ENCODE assay signal across 27 mouse cellular contexts in the genomic region with DNA sequence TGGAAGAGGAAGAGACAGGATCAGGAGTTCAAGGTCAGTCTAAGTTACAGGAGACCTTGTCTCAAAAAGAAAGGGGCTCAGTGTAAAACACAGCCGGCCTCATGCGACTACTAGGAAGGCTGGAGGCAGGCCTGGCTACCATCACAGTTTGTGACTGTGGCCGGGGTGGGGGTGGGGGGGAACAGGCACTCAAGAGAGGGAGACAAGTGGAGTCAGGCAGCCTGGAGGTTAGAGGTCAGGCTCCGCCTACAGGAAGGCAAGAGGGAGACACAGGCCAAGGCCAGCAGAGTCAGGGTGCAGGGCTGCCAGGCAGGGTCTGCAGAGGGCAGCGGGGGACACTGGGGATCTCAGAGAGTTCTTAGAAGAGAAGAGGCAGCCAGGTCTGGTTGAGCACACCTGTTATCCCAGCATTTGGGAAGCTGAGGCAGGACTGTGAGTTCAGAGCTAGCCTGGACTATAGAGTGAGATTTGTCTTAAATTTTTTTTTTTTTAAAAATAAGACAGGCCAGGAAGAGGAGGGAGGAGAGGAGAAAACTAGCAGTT. TPM values are rescaled to one million over a fixed set of nuclear protein-coding genes. Genes with fewer than 3 reads are reported as not detected.
DNase-seq lines count a peak whose midpoint lies in the region; ATAC-seq and TF ChIP-seq lines count a peak whose summit lies in the region.
"Had no signal": no experiment of that assay in that cellular context is flagged by ENCODE, and none has a peak within 500 bp of the region (broad histone marks: within the 10 kb centered on the region; RNA-seq: fewer than 3 reads in every experiment).

No protein-coding gene starts in this region.

- TF ChIP-seq CTCF in midbrain, postnatal 0 days (IDR thresholded peaks at IDR 0.05), result no peak

- DNase-seq in cerebellum, adult 8-10 months, result peak; percentile 37
- no peak for DNase-seq in cerebellum, postnatal 4 days (ENCODE audit: low spot score in 2 of 2)
- peak; percentile 53 for DNase-seq in midbrain, embryonic 11.5 days (ENCODE audit: low spot score, missing footprints)
- DNase-seq in midbrain, postnatal 0 days (ENCODE audit: low spot score), result no peak
- DNase-seq in cerebellum, adult 9-10 months, result peak; percentile 56
- DNase-seq in right cerebral cortex, postnatal 14 days, result no peak
- DNase-seq: adrenal gland, adult 8-10 months; gastrocnemius, postnatal 14 days; heart, adult 11 months; kidney, adult 8-10 months; kidney, postnatal 4 days; layer of hippocampus, adult 9-11 months; lung, embryonic 14.5 days; lung, postnatal 14 days; spleen, adult 18-20 months; thymus, adult 18-20 months; thymus, postnatal 25 days had no signal

- H3K4me2 ChIP-seq in midbrain, embryonic 11.5 days, result no peak overlapping the region
- no peak overlapping the region for H3K4me2 ChIP-seq in midbrain, postnatal 0 days (ENCODE audit: low read depth, low read length, poor library complexity, severe bottlenecking)
- H3K4me2 ChIP-seq: forebrain, embryonic 13.5 days; heart, embryonic 15.5 days; intestine, embryonic 15.5 days; liver, embryonic 15.5 days; lung, embryonic 14.5 days; midbrain, embryonic 12.5 days had no signal

- no peak for ATAC-seq in midbrain, embryonic 11.5 days (ENCODE audit: low FRiP score)
- ATAC-seq in midbrain, postnatal 0 days (ENCODE audit: low FRiP score), result no peak
- ATAC-seq in megakaryocyte-erythroid progenitor cell, adult 5-6 weeks (replicated peaks; ENCODE audit: low FRiP score, low TSS enrichment, poor library complexity, severe bottlenecking), result no peak
- ATAC-seq: forebrain, embryonic 13.5 days; hindbrain, embryonic 16.5 days; intestine, embryonic 15.5 days had no signal

- no peak overlapping the region for H3K9ac ChIP-seq in midbrain, embryonic 11.5 days (ENCODE audit: low read length)
- H3K9ac ChIP-seq in midbrain, postnatal 0 days (replicated peaks; ENCODE audit: low read length, poor library complexity, severe bottlenecking), result no peak overlapping the region
- H3K9ac ChIP-seq: forebrain, embryonic 13.5 days; heart, embryonic 15.5 days; intestine, embryonic 15.5 days; liver, embryonic 15.5 days; lung, embryonic 14.5 days; midbrain, embryonic 12.5 days had no signal

- no peak overlapping the region for H3K27ac ChIP-seq in midbrain, embryonic 11.5 days (ENCODE audit: low read depth, low read length)
- no peak overlapping the region for H3K27ac ChIP-seq in midbrain, postnatal 0 days (ENCODE audit: low read depth, low read length)
- H3K27ac ChIP-seq: forebrain, embryonic 13.5 days; heart, embryonic 10.5 days; heart, embryonic 15.5 days; intestine, embryonic 15.5 days; kidney, postnatal 0 days; liver, embryonic 15.5 days; midbrain, embryonic 12.5 days; stomach, postnatal 0 days had no signal

- H3K4me1 ChIP-seq in midbrain, embryonic 11.5 days (ENCODE audit: control insufficient read depth, insufficient read depth, low read length), result peaks cover 16% of the 10 kb centered on the region
- H3K4me1 ChIP-seq in midbrain, postnatal 0 days (ENCODE audit: insufficient read depth, low read length), result peaks cover 16% of the 10 kb centered on the region
- H3K4me1 ChIP-seq: liver, embryonic 15.5 days had no signal

- 65% methylated on average over 5 of the region's 5 CpGs for WGBS in midbrain, embryonic 11.5 days
- WGBS in midbrain, postnatal 0 days, result 67% methylated on average over 5 of the region's 5 CpGs

- H3K27me3 ChIP-seq in midbrain, embryonic 11.5 days (ENCODE audit: control insufficient read depth, insufficient read depth, low read length), result peaks cover 19% of the 10 kb centered on the region
- peaks cover under 1% of the 10 kb centered on the region; the same call in 1 of the 2 replicates for H3K27me3 ChIP-seq in midbrain, postnatal 0 days (ENCODE audit: insufficient read depth, low read length)

- H3K36me3 ChIP-seq in midbrain, embryonic 11.5 days (ENCODE audit: control insufficient read depth, insufficient read depth, low read length), result no peaks in the 10 kb centered on the region
- peaks cover 10% of the 10 kb centered on the region for H3K36me3 ChIP-seq in midbrain, postnatal 0 days (ENCODE audit: insufficient read depth, low read length)
- H3K36me3 ChIP-seq: heart, embryonic 10.5 days; heart, embryonic 15.5 days; intestine, embryonic 15.5 days; liver, embryonic 15.5 days; midbrain, embryonic 12.5 days had no signal

- H3K9me3 ChIP-seq in midbrain, embryonic 11.5 days (ENCODE audit: control insufficient read depth, low read length), result no peaks in the 10 kb centered on the region
- H3K9me3 ChIP-seq in midbrain, postnatal 0 days (ENCODE audit: low read length), result no peaks in the 10 kb centered on the region
- H3K9me3 ChIP-seq: forebrain, embryonic 13.5 days; heart, embryonic 10.5 days; heart, embryonic 15.5 days; intestine, embryonic 15.5 days; liver, embryonic 15.5 days; midbrain, embryonic 12.5 days had no signal

- no peak overlapping the region for H3K4me3 ChIP-seq in midbrain, embryonic 11.5 days (ENCODE audit: low read depth, low read length)
- H3K4me3 ChIP-seq in midbrain, postnatal 0 days (ENCODE audit: low read depth, low read length), result no peak overlapping the region
- H3K4me3 ChIP-seq: forebrain, embryonic 13.5 days; heart, embryonic 10.5 days; heart, embryonic 15.5 days; intestine, embryonic 15.5 days; liver, embryonic 15.5 days; midbrain, embryonic 12.5 days had no signal

RNA-seq across cellular contexts. Expression of gene Kcnc3, which starts 6.6 kb away (rescaled TPM):
- polyA plus RNA-seq in midbrain, embryonic 11.5 days (2014; fragmentation: Nextera tagmentation; extraction: Ambion mirVana), result 0.86 and 1.3 TPM in 2 replicates
- total RNA-seq in midbrain, postnatal 0 days (2014; rRNA removed), result 17.2 and 25.4 TPM in 2 replicates
- 6.2 and 6.6 TPM in 2 replicates for polyA plus RNA-seq in midbrain, postnatal 0 days (2015; fragmentation: Nextera tagmentation; extraction: Ambion mirVana)
- total RNA-seq in megakaryocyte-erythroid progenitor cell, adult 5-6 weeks (2014; fragmentation: Nextera tagmentation), result 1.9 and 7.9 TPM in 2 replicates
- total RNA-seq in megakaryocyte-erythroid progenitor cell, adult 5-6 weeks (2017), result 0.11 TPM in 1 of 2 replicates, not detected in the other

RNA-seq across cellular contexts. Expression of gene Napsa, which starts 24.9 kb away (rescaled TPM):
- 0.21 and 0.33 TPM in 2 replicates for polyA plus RNA-seq in midbrain, embryonic 11.5 days (2014; fragmentation: Nextera tagmentation; extraction: Ambion mirVana)
- total RNA-seq in midbrain, postnatal 0 days (2014; rRNA removed), result not detected in 2 replicates
- 0.79 and 0.82 TPM in 2 replicates for polyA plus RNA-seq in midbrain, postnatal 0 days (2015; fragmentation: Nextera tagmentation; extraction: Ambion mirVana)
- 5.3 and 10.3 TPM in 2 replicates for total RNA-seq in megakaryocyte-erythroid progenitor cell, adult 5-6 weeks (2014; fragmentation: Nextera tagmentation)
- 2.0 and 11.0 TPM in 2 replicates for total RNA-seq in megakaryocyte-erythroid progenitor cell, adult 5-6 weeks (2017)
- total RNA-seq: gastrocnemius, postnatal 14 days had no signal

RNA-seq across cellular contexts. Expression of gene Nr1h2, which starts 43.3 kb away (rescaled TPM):
- polyA plus RNA-seq in midbrain, embryonic 11.5 days (2014; fragmentation: Nextera tagmentation; extraction: Ambion mirVana), result 63.8 and 69.6 TPM in 2 replicates
- 46.8 and 47.7 TPM in 2 replicates for total RNA-seq in midbrain, postnatal 0 days (2014; rRNA removed)
- 41.2 and 48.0 TPM in 2 replicates for polyA plus RNA-seq in midbrain, postnatal 0 days (2015; fragmentation: Nextera tagmentation; extraction: Ambion mirVana)
- 68.7 and 69.2 TPM in 2 replicates for total RNA-seq in megakaryocyte-erythroid progenitor cell, adult 5-6 weeks (2014; fragmentation: Nextera tagmentation)
- total RNA-seq in megakaryocyte-erythroid progenitor cell, adult 5-6 weeks (2017), result 28.8 and 59.9 TPM in 2 replicates

RNA-seq across cellular contexts. Expression of gene Pold1, which starts 48.4 kb away (rescaled TPM):
- 51.8 and 58.5 TPM in 2 replicates for polyA plus RNA-seq in midbrain, embryonic 11.5 days (2014; fragmentation: Nextera tagmentation; extraction: Ambion mirVana)
- 12.9 and 17.5 TPM in 2 replicates for total RNA-seq in midbrain, postnatal 0 days (2014; rRNA removed)
- 8.8 and 9.6 TPM in 2 replicates for polyA plus RNA-seq in midbrain, postnatal 0 days (2015; fragmentation: Nextera tagmentation; extraction: Ambion mirVana)
- total RNA-seq in megakaryocyte-erythroid progenitor cell, adult 5-6 weeks (2014; fragmentation: Nextera tagmentation), result 194 and 214 TPM in 2 replicates
- 61.0 and 90.8 TPM in 2 replicates for total RNA-seq in megakaryocyte-erythroid progenitor cell, adult 5-6 weeks (2017)

Comparison
In these comparisons a context has a peak if more than half of its experiments do, and no peak if none do; other contexts are left out.
1. DNase-seq: peak in cerebellum, adult 8-10 months (single experiment), midbrain, embryonic 11.5 days (single experiment) and cerebellum, adult 9-10 months (single experiment); none in cerebellum, postnatal 4 days (0 of 2), midbrain, postnatal 0 days (single experiment) and right cerebral cortex, postnatal 14 days (single experiment).